Mouse (Mus musculus) spleen, embryonic (tissue): ENCODE data around the gene Gapdhs.
"Not testable (repeated sequence)": the region's sequence is repeated elsewhere in the genome, so short reads cannot be mapped to it uniquely, and the experiment has no call there.

ENCODE experiments used
- CTCF ChIA-PET: fragments of 350-600 bp; sonication (Branson Sonifier 250); formaldehyde crosslinking; loops from one replicate; lab custom pipeline; 2022; lab: Charles Lee

The Gapdhs gene

DNA sequence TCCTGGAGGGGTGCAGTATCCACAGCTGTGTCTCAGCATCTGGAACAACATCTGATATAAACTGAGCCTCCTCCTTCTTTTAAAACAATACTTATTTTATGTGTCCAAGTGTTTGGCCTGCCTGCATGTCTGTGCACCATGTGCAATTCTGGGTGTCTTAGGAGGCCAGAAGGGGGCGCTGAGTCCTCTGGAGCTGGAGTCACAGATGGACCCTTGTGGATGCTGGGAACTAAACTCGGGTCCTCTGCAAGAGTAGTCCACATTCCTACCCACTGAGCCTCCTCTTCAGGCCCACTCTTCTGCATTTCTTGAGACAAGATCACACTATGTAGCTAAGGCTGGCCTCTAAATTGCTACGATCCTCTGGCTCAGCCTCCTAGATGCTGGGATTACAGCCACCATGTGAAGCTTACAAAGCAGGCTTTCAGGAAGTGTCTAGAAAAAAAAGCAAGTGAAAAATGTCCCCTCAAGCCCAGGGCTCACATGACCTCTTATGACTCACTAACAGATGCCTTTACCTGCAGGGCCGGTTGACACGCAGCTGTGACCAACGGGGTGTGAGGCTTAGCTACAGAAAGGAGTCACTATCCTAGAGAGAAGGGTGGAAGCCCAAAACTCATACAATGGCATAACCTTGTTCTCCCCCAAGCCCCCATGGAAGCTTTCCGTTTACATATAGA is 4.2 kb upstream of the Gapdhs start:
- CTCF ChIA-PET, result no interaction called here

DNA sequence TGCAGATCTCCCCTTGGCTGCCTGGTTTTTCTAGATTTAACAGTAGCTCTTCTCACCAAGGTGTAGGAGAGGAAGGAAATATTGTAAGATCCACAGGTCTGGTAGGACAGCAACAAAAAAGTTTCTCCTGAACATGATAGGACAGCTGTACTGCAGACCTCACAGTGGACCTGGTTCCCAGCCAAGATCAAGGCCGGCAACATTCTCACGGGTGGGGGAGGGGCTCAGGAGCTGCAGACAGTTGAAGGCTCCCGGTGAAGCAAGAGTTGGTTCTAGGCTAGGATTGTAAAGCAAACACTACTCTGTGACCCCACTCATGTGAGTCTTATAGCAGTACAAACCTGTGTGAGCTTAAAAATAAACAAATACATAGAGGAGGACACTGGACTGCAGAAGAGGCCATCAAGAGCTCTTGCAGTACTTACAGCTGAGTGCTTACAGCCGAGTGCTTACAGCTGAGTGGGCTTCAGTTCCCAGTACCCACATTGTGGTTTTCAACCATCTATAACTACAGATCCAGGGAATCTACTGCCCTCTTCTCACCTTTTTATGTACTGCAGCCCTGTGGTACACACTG is 629 bp upstream of the Gapdhs start:
- CTCF ChIA-PET, result no interaction called here

DNA sequence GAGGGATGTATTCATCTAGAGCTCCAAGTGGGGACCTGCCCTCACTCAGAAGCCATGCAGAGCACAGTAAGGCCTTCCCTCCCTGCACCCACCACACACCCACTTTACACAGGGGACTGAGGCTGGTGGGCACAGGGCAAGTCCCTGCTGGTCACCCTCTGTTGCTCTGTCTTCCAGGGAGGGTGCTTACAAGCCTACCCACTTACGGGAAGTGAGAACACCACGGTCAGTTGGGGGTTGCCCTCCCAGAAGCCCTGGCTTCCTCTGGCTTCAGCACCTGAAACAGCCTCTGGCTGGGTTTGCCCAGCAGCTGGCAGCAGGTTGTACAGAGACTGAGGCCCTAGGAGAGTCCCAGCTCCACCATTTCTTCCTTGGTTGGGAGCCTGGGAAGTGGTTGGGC is 911 bp downstream of the Gapdhs start:
- CTCF ChIA-PET, result not testable (repeated sequence)

GRCm38 (mm10) chr7:30736211-30736610 is 7.3 kb downstream of the Gapdhs start:
- CTCF ChIA-PET, result interaction anchor here (0.6 kb wide), 1 partner anchor 22 kb away, joined by 8 read pairs; no protein-coding TSS in a partner anchor

- CTCF ChIA-PET, result interaction anchor here (0.7 kb wide), 1 partner anchor 34 kb away, joined by 3 read pairs; no protein-coding TSS in a partner anchor
These were observed 13.3 kb downstream of the Gapdhs start for GRCm38 (mm10) chr7:30730064-30730722.

DNA sequence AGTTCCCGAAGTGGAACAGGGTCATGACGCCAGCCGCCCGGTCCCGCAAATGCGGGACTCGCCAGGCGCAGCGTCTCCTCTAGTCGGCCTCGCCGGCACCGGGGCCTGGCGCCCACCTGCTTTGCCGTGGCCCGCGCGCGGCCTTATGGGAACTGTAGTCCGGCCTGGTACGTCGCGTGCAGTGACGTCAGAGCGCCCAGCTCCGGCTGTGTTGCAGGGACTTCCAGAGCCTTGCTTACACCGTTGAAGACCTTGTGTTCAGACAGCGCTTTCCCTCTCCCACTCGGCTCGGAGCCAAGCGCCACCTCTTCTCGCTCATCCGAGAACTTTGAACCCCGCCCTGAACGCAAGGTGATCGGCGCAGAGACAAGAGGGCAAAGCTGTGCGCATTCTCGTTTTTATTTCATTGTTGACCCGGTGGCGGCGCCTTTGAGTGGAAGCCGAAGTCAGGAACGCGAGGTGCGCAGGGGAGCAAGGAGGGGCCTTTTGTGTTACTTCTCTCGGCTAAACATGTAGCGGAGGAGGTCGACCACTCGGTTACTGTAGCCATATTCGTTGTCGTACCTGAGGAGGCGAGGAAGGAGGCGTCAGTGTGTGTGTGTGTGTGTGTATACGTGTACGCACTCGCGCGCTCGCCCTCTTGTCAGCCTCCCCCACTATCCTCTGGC is 14.0 kb downstream of the Gapdhs start, which contains the start of gene Tmem147:
Gene Tmem147, minus strand, starts transcription at position 145 of the 668 bp plus-strand sequence.
- CTCF ChIA-PET, result no interaction called here

GRCm38 (mm10) chr7:30728739-30729395 is 14.6 kb downstream of the Gapdhs start:
- CTCF ChIA-PET, result no interaction called here

DNA sequence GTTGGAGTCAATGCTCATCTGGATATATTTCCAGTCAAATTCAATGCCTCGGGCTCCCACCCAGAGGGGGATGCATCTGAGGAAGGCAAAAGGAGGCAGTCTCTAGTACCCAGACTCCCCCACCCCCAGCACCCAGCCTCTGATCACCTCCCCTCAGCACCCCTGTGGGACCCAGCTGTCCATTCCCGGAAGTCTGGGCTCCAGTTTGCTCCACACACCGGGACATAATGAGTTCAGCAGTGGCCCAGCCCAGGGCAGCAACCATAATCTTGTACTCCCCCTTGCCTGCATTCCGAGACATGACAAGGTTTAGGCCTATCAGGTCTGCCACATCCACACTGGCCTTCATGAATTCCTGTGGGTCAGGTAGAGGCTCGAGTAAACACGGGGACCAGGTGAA is 15.3 kb downstream of the Gapdhs start:
- CTCF ChIA-PET, result no interaction called here

DNA sequence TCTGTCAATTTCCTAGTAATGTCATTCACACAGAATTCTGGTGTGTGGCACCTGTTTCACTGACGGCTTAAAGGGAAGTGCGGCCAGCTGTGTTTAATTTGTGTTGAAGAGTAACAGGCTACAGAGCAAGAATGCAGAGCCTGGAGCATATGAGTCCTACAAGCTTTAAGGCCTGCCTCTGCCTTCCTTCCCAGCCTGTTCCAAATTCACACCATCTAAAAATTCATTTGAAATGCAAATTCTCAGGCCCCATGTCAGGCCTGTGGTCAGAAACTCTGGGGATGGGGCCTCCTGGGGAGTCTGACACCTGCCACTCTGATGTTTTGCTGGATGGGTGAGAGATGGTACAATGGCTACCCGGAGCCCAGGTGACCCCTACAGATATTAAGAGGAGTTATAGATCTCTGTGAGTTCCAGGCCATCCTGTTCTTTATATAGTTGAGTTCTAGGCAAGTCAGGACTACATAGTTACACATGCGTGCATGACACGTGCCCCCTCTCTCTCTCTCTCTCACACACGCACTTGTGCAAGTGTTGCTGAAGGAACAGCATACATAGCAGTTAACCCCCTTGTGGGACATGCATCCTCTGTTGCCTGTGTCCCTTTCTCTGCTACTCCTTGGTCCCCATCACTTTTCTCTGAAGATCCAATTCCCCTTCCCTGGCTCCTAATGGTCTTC is 20.1 kb downstream of the Gapdhs start:
- CTCF ChIA-PET, result interaction anchor here (0.6 kb wide), 1 partner anchor 16 kb away, joined by 3 read pairs; no protein-coding TSS in a partner anchor

DNA sequence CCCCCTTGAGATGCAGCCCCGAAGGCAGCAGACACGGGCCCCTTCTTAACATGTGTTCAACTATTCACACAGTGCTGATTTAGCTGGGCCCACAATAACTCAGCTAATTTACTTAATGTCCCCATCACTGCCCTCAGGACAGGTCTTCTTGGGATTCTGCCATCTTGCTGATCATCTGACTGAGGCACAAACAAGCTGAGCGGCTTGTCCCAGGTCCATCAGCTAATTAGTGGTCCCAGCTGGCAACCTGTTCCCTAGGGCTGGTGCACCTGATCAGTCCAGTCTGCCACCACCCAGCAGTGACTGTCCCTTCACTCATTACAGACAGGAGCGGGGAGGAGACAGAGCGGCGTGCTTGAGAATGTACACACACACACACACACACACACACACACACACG is 22.2 kb downstream of the Gapdhs start:
- CTCF ChIA-PET, result no interaction called here

DNA sequence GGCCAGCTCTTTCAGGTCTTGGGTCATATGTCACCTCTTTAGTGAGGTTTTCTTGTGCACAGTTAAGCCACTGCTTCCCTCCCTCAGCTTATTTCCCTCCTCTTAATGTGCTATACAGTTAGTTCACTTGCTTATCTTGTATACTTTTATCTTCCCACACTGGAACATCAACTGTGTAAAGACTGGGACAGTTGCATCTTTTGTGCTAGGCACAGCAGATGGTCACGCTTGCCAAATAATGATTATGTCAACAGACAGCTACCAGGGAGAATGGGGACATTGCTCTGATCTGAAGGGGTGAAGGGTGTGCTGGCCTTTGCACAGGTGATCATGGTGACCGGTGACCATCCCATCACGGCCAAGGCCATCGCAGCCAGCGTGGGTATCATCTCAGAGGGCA is 23.8 kb downstream of the Gapdhs start:
- CTCF ChIA-PET, result no interaction called here

- CTCF ChIA-PET, result interaction anchor here (1.1 kb wide), 1 partner anchor 9 kb away, joined by 3 read pairs; no protein-coding TSS in a partner anchor
These were observed 25.8 kb downstream of the Gapdhs start for GRCm38 (mm10) chr7:30717716-30718046.

GRCm38 (mm10) chr7:30717006-30717715 is 26.3 kb downstream of the Gapdhs start:
- CTCF ChIA-PET, result interaction anchor here (1.1 kb wide), 1 partner anchor 10 kb away, joined by 3 read pairs; no protein-coding TSS in a partner anchor

- CTCF ChIA-PET, result no interaction called here
These were observed 31.5 kb downstream of the Gapdhs start, which contains the start of gene Atp4a for GRCm38 (mm10) chr7:30711942-30712341. Gene Atp4a (plus strand): TSS chr7:30712209.

DNA sequence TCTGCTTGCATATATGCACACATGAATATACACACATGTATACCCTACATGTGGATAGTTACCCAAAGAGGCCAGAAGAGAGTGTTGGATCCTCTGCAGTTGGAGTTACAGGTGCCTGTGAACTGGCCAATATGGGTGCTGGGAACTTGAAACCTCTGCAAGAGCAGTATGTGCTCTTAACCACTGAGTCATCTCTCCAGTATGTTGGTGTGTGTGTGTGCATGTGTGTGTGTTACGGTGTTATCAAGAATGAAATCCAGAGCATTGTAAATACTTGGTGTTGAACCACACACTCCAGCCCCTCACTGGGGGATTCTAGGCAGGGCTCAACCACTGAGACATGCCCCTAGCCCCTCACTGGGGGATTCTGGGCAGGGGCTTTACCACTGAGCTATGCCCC is 36.0 kb downstream of the Gapdhs start:
- CTCF ChIA-PET, result interaction anchor here (0.6 to 0.8 kb wide), 2 partner anchors 16 to 187 kb away, joined by 3 to 6 read pairs; no protein-coding TSS in a partner anchor

GRCm38 (mm10) chr7:30706214-30706882 is 37.1 kb downstream of the Gapdhs start:
- CTCF ChIA-PET, result no interaction called here

GRCm38 (mm10) chr7:30698589-30698988 is 44.9 kb downstream of the Gapdhs start, which contains the start of gene 2200002J24Rik:
Gene 2200002J24Rik (plus strand): TSS chr7:30698926.
- CTCF ChIA-PET, result interaction anchor here (0.7 kb wide), 1 partner anchor 41 kb away, joined by 4 read pairs; no protein-coding TSS in a partner anchor

GRCm38 (mm10) chr7:30698101-30698500 is 45.4 kb downstream of the Gapdhs start:
- CTCF ChIA-PET, result interaction anchor here (0.7 kb wide), 1 partner anchor 41 kb away, joined by 4 read pairs; no protein-coding TSS in a partner anchor

DNA sequence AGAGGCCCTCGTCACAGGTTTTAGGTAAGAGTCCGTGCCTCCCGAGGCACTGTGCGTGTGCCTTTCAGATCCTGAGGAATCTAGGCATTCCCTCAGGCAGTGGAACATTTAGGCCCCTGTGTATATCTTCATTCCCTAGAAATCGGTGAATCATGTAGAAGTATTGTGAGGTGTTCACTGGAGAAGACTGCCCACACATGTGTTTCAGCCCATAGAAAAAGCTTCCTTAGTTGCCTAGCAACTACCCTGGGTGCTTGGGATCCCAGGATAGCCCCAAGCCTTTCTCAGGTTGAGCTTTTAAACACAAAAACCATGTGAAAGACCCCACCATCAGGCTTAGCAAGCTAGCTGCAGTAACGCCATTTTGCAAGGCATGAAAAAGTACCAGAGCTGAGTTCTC is 55.2 kb downstream of the Gapdhs start:
- CTCF ChIA-PET, result no interaction called here
